Mouse (Mus musculus) heart, adult 2 months (tissue): ENCODE data around the gene Dse.

Experiments
- CTCF ChIP-seq: fragments of 200-600 bp; IDR thresholded peaks from 2 replicates; pipeline ENCODE4 v1.8.1; 2022; ENCODE audit warnings: antibody characterized with exemption, mild to moderate bottlenecking, moderate library complexity
- POLR2A ChIP-seq: fragments of 200-500 bp; IDR thresholded peaks from 2 replicates; pipeline ENCODE4 v1.6.1; 2011; ENCODE audit warnings: mild to moderate bottlenecking, low read depth, low read length, control low read depth; ENCODE audit not compliant: insufficient read depth

DNA sequence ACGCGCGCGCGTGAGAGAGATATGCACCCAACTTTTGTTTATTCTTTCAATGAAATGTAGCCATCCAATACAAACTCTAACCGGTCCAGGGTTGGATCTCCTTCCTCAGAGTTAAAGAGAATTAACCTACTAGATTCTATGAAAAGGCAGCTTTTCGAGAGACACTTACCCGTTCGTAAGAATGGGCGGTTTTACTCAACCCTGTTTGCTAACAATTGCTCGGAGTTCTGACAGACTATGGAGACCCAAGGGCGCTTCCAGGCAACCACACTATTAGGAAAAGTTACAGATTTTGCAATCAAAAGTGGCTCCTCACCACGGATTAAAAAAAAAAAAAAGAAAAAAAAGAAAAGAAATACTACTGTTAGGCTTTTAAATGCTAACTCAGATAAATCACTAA is 516 bp upstream of the Dse start:
- TF ChIP-seq CTCF, result no peak
- no peak for TF ChIP-seq POLR2A
